Mouse (Mus musculus) intestine, embryonic 16.5 days (tissue): ENCODE data around the gene Cep41. TPM values are rescaled to one million over a fixed set of nuclear protein-coding genes. Genes with fewer than 3 reads are reported as not detected.
A peak's percentile ranks its signal among the peaks of the same experiment; 100 is the strongest.

ENCODE experiments used
- ATAC-seq: fragments of 200-750 bp; cut with Nextera tagmentation; 2 replicates; pipeline ENCODE4 v1.8.0; 2017; ENCODE audit warnings: moderate TSS enrichment, moderate library complexity
- H3K27ac ChIP-seq: fragments of 300-500 bp; sonication (generic); 2 replicates; pipeline ENCODE4 v1.5.1; 2014; ENCODE audit warnings: mild to moderate bottlenecking, low read length
- H3K27me3 ChIP-seq: fragments of 300-500 bp; sonication (generic); replicated peaks from 2 replicates; pipeline ENCODE4 v1.6.1; 2014; ENCODE audit warnings: low read length, control low read depth, mixed read lengths; ENCODE audit not compliant: control insufficient read depth, insufficient read depth
- H3K36me3 ChIP-seq: fragments of 300-500 bp; sonication (generic); 2 replicates; pipeline ENCODE4 v1.6.1; 2014; ENCODE audit warnings: low read length, control low read depth; ENCODE audit not compliant: control insufficient read depth, insufficient read depth
- H3K4me1 ChIP-seq: fragments of 300-500 bp; sonication (generic); 2 replicates; pipeline ENCODE4 v1.6.1; 2014; ENCODE audit warnings: low read length, control low read depth, mixed read lengths; ENCODE audit not compliant: control insufficient read depth, insufficient read depth
- H3K4me2 ChIP-seq: fragments of 300-500 bp; sonication (generic); 2 replicates; pipeline ENCODE4 v1.6.1; 2014; ENCODE audit warnings: low read depth, low read length, control low read depth
- H3K4me3 ChIP-seq: fragments of 300-500 bp; sonication (generic); 2 replicates; pipeline ENCODE4 v1.5.1; 2014; ENCODE audit warnings: mild to moderate bottlenecking, low read length
- H3K9ac ChIP-seq: fragments of 300-500 bp; sonication (generic); 2 replicates; pipeline ENCODE4 v1.6.1; 2014; ENCODE audit warnings: low read depth, low read length
- H3K9me3 ChIP-seq: fragments of 300-500 bp; sonication (generic); 2 replicates; pipeline ENCODE4 v1.6.1; 2016; ENCODE audit warnings: low read length, control low read depth; ENCODE audit not compliant: control insufficient read depth
- WGBS: fragments of 180-500 bp; shearing (Covaris S2); extraction: QIAGEN DNeasy Blood & Tissue Kit; methylation state at CpG from one replicate; pipeline ENCODE4 v1.1.7; 2014; 5-methylcytosine and 5-hydroxymethylcytosine counted together
- polyA plus RNA-seq: library from polyadenylated mRNA; unstranded; fragments of >200 nt; fragmentation: Nextera tagmentation; extraction: Ambion mirVana; gene quantifications from 2 replicates; pipeline ENCODE4 v1.2.1, GENCODE M21; 2015

Cep41 gene
- polyA plus RNA-seq, 1 experiment from 2014 or later, result 6.6 TPM

DNA sequence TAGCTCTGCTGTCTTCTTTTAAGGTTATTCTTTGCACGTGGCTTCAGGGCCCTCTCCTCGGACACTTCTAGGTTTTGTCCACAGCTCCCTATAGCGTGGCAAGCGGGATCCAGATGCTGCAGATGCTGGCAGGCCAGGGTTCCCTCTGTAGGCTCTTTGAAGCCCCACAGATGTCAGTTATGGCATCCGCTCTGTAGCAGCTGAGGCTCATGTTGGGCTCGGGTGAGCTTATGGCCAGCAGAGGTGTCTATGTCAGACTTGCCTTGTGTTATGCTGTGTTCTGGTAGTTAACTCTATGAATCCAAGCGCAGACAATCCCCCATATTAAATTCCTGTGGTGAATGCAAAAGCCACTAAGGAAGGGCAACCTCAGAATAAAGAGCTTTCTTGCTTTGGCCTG is 13.1 kb downstream of the Cep41 start:
- Histone ChIP-seq H3K36me3 (no peaks in the 10 kb centered on the region), H3K27ac (no peak overlapping the region), H3K4me3 (no peak overlapping the region), H3K4me2 (no peak overlapping the region), H3K9ac (no peak overlapping the region), H3K9me3 (no peaks in the 10 kb centered on the region), H3K27me3 (no peaks in the 10 kb centered on the region), H3K4me1 (peaks cover 18% of the 10 kb centered on the region)
- WGBS, result 70% methylated on average over 7 of the region's 7 CpGs
- no peak for ATAC-seq

DNA sequence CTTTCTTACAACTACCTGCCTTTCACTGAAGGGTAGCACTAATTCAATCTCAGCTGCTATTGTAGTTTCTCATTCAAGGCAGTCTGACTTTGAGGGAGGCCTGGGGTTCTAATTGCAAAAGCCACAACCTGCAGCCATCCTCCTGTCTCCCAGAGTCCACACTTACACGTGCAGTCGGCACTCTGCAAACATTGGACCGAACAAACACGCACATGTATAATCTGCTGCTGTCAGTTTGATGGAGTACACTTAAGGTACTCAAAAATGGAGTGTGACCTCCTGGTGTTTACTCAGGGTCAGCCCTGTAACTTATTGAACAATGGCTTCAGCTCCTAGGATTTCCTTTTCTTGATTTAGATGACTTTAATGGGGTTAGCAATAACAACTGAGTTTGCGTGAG is 14.0 kb downstream of the Cep41 start:
- 30% methylated on average over 5 of the region's 5 CpGs for WGBS
- no peak overlapping the region for H3K4me3 ChIP-seq
- no peaks in the 10 kb centered on the region for H3K27me3 ChIP-seq
- H3K4me1 ChIP-seq, result peaks cover 26% of the 10 kb centered on the region
- H3K36me3 ChIP-seq, result no peaks in the 10 kb centered on the region
- H3K9me3 ChIP-seq, result no peaks in the 10 kb centered on the region
- H3K4me2 ChIP-seq, result no peak overlapping the region
- H3K9ac ChIP-seq, result no peak overlapping the region
- no peak for ATAC-seq
- no peak overlapping the region for H3K27ac ChIP-seq

GRCm38 (mm10) chr6:30678482-30678881 is 15.1 kb downstream of the Cep41 start:
- Histone ChIP-seq H3K4me1 (peaks cover 32% of the 10 kb centered on the region), H3K27me3 (no peaks in the 10 kb centered on the region), H3K9ac (no peak overlapping the region), H3K4me2 (no peak overlapping the region), H3K36me3 (no peaks in the 10 kb centered on the region), H3K4me3 (no peak overlapping the region), H3K27ac (no peak overlapping the region), H3K9me3 (no peaks in the 10 kb centered on the region)
- WGBS, result 84% methylated on average over 6 of the region's 6 CpGs
- ATAC-seq, result no peak

- Histone ChIP-seq H3K4me3 (no peak overlapping the region), H3K27ac (no peak overlapping the region), H3K36me3 (no peaks in the 10 kb centered on the region), H3K9me3 (no peaks in the 10 kb centered on the region), H3K27me3 (no peaks in the 10 kb centered on the region), H3K4me1 (peaks cover 28% of the 10 kb centered on the region), H3K4me2 (no peak overlapping the region), H3K9ac (no peak overlapping the region)
- no peak for ATAC-seq
- 86% methylated on average over 9 of the region's 9 CpGs for WGBS
These were observed 16.0 kb downstream of the Cep41 start for GRCm38 (mm10) chr6:30677591-30677990.

DNA sequence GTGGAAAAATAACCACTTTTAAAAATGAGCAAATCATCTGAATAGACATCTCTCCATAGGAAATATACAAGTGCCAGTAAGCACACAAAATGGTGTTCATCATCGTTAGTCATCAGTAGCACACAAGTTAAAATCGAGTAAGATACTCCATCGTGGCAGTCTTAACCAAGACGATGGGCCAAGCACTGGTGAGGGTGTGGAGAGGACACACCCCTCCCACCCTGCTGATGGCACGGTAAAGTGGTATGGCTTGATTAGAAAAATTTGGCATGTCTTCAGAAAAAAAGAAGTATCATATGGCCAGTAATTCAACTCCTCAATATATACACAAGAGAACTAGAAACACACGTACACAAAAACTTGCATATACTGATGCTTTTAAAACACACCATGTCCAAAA is 17.0 kb downstream of the Cep41 start:
- Histone ChIP-seq H3K27me3 (no peaks in the 10 kb centered on the region), H3K9ac (no peak overlapping the region), H3K9me3 (no peaks in the 10 kb centered on the region), H3K36me3 (no peaks in the 10 kb centered on the region), H3K4me3 (no peak overlapping the region), H3K4me1 (peaks cover 24% of the 10 kb centered on the region), H3K4me2 (no peak overlapping the region), H3K27ac (no peak overlapping the region)
- no peak for ATAC-seq
- WGBS, result 84% methylated on average over 6 of the region's 6 CpGs

DNA sequence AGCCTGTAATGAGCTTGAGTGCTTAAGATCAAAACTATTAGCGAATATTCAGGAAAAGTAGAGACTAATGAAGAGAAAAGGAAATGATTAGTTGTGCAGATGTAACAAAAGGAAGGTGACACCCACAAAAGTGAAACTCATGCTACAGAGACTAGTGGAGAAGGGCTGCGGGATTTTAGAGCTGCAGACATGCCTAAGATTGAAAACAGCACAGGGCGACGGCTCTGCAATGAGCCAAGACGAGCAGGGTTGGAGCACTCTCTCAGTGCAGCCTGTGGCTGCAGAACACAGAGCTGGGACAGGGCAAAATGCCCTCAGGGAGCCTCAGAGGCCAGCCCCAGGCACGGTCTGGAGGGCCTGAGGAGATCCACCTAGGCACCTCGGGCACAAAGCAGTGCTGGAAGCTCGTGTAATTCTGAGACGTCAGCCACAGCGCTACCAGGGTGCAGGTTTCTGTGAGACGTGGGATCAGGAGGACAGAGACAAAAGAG is 18.2 kb downstream of the Cep41 start:
- ATAC-seq, result peak; percentile 58
- peak overlapping the region; percentile 28 for H3K4me2 ChIP-seq
- no peaks in the 10 kb centered on the region for H3K27me3 ChIP-seq
- peak overlapping the region; percentile 90 for H3K27ac ChIP-seq
- WGBS, result 33% methylated on average over 11 of the region's 11 CpGs
- H3K4me1 ChIP-seq, result peaks cover 24% of the 10 kb centered on the region
- no peak overlapping the region for H3K4me3 ChIP-seq
- no peaks in the 10 kb centered on the region for H3K9me3 ChIP-seq
- peak overlapping the region; percentile 64 for H3K9ac ChIP-seq
- no peaks in the 10 kb centered on the region for H3K36me3 ChIP-seq

- Histone ChIP-seq H3K4me1 (peaks cover 24% of the 10 kb centered on the region), H3K4me3 (no peak overlapping the region), H3K9me3 (no peaks in the 10 kb centered on the region), H3K36me3 (no peaks in the 10 kb centered on the region), H3K4me2 (peak overlapping the region; percentile 28; the same call in 1 of the 2 replicates), H3K9ac (peak overlapping the region; percentile 64; the same call in 1 of the 2 replicates), H3K27me3 (no peaks in the 10 kb centered on the region), H3K27ac (peak overlapping the region; percentile 90)
- ATAC-seq, result peak; percentile 38
- WGBS, result 42% methylated on average over 9 of the region's 9 CpGs
These were observed 18.8 kb downstream of the Cep41 start for GRCm38 (mm10) chr6:30674714-30675280.

DNA sequence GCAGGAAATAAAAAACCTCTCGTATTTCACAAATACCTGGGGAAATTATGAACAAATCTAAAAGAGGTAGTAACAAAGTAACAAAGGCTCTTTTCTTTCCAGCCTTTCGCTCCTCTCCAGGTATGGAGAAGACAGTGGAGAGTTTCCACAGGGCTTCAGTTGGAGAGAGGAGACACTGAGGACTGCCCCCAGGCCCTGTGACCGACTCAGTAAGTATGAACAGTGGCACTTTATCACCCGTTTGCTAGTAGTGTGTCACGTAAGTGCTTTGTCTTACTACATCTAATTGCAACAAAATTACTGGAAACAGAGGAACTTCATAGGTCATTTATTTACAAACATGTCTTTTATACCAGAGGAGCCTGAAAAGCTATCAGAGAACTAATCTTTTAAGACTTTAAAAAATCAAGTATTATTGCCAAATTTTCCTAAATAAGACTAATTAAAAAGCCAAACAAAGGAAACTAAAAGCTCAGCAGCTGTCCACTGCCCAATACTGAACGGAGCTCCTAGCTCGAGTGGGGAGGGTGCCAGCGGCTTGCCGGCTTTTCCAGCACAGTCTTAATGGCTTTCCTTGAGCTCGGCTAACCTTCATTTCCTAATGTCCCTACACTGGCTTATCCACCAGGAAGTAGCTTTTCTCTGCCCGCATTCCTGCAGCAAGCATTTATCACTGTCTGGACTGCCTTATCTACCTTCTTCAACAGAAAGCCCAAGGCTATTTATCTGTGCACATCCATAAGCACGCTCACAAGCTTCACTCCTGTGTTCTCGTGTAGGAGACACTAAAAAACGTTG is 19.6 kb downstream of the Cep41 start:
- peak overlapping the region; percentile 14; the same call in 1 of the 2 replicates for H3K4me3 ChIP-seq
- H3K27ac ChIP-seq, result peak overlapping the region; percentile 90
- no peaks in the 10 kb centered on the region for H3K27me3 ChIP-seq
- ATAC-seq, result peak; percentile 81
- no peaks in the 10 kb centered on the region for H3K36me3 ChIP-seq
- peak overlapping the region; percentile 17 for H3K9ac ChIP-seq
- peak overlapping the region; percentile 28 for H3K4me2 ChIP-seq
- H3K4me1 ChIP-seq, result peaks cover 19% of the 10 kb centered on the region
- no peaks in the 10 kb centered on the region for H3K9me3 ChIP-seq
- 23% methylated on average over 14 of the region's 14 CpGs for WGBS

GRCm38 (mm10) chr6:30671696-30672095 is 21.9 kb downstream of the Cep41 start:
- 64% methylated on average over 5 of the region's 5 CpGs for WGBS
- H3K4me1 ChIP-seq, result peaks cover 19% of the 10 kb centered on the region
- no peak for ATAC-seq

More at GRCm38 (mm10) chr6:30671696-30672095, 21.9 kb downstream of the Cep41 start:
- Histone ChIP-seq H3K27me3 (no peaks in the 10 kb centered on the region), H3K27ac (no peak overlapping the region), H3K36me3 (no peaks in the 10 kb centered on the region), H3K4me3 (no peak overlapping the region), H3K9me3 (no peaks in the 10 kb centered on the region), H3K4me2 (no peak overlapping the region), H3K9ac (no peak overlapping the region)
